ENCODE assay signal across 22 mouse cellular contexts in genomic region chr7:4085562-4085961, GRCm38 (mm10). TPM values are rescaled to one million over a fixed set of nuclear protein-coding genes. Genes with fewer than 3 reads are reported as not detected.
DNase-seq lines count a peak whose midpoint lies in the region; ATAC-seq and TF ChIP-seq lines count a peak whose summit lies in the region.
"Had no signal": no experiment of that assay in that cellular context is flagged by ENCODE, and none has a peak within 500 bp of the region (broad histone marks: within the 10 kb centered on the region; RNA-seq: fewer than 3 reads in every experiment).

No protein-coding gene starts in this region.

- 0 out of 2 replicates have a peak overlapping the region, but pooled peaks have one; percentile 39 for H3K27ac ChIP-seq in layer of hippocampus, adult 2 months
- H3K27ac ChIP-seq: embryonic facial prominence, embryonic 10.5 days; embryonic facial prominence, embryonic 12.5 days; forebrain, embryonic 13.5 days had no signal

- no peak; the same call in 1 of the 2 replicates for TF ChIP-seq CTCF in layer of hippocampus, adult 2 months (conservative IDR thresholded peaks at IDR 0.05)

- intact Hi-C loops in heart, postnatal 36 days (cut with DNase I), result no loop called here

- DNase-seq in heart, adult 11 months, result peak; percentile 81
- DNase-seq in heart, postnatal 36 days, result no peak
- no peak for DNase-seq in layer of hippocampus, adult 2 months (ENCODE audit: low spot score in 2 of 2)
- no peak for DNase-seq in layer of hippocampus, postnatal 36 days
- peak; percentile 19 to 36 for DNase-seq in lung, adult 18-20 months
- DNase-seq in lung, postnatal 10 days, result no peak
- DNase-seq: adrenal gland, adult 8-10 months; adrenal gland, postnatal 14 days; adrenal gland, postnatal 36 days; B cell, adult 2 months; cerebellum, adult 11-12 months; cerebellum, adult 2 months; cerebellum, adult 9-10 months; cerebellum, postnatal 10 days; cerebellum, postnatal 25 days had no signal

- no peak overlapping the region for H3K4me3 ChIP-seq in layer of hippocampus, adult 2 months
- H3K4me3 ChIP-seq: embryonic facial prominence, embryonic 10.5 days; embryonic facial prominence, embryonic 12.5 days; forebrain, embryonic 13.5 days had no signal

- ATAC-seq in granulocyte monocyte progenitor cell, adult 5-6 weeks (replicated peaks; ENCODE audit: poor library complexity, severe bottlenecking), result peak; percentile 25
- ATAC-seq: activated CD4-positive, CD25-positive, alpha-beta regulatory T cell, adult 4 months; CD4-positive, CD25-positive, alpha-beta regulatory T cell, adult 4 months; forebrain, embryonic 13.5 days; Patski had no signal

RNA-seq across cellular contexts. Expression of gene Lair1, which starts 22.6 kb away (rescaled TPM):
- total RNA-seq in heart, postnatal 36 days (2021), result 1 to 10 TPM; 1.8 to 3.0 TPM
- 1 to 10 TPM; 5.2 to 7.1 TPM for total RNA-seq in layer of hippocampus, adult 2 months (2021)
- total RNA-seq in layer of hippocampus, postnatal 36 days (2021), result 1 to 10 TPM; 3.8 to 7.5 TPM
- 32.6 and 38.7 TPM in 2 replicates for total RNA-seq in granulocyte monocyte progenitor cell, adult 5-6 weeks (2014; fragmentation: Nextera tagmentation)
- total RNA-seq in granulocyte monocyte progenitor cell, adult 5-6 weeks (2017), result 78.9 and 81.0 TPM in 2 replicates

RNA-seq across cellular contexts. Expression of gene Ttyh1, which starts 33.6 kb away (rescaled TPM):
- total RNA-seq in heart, postnatal 36 days (2021), result 1 to 10 TPM in 1 of 2 experiments, under 1 TPM in 1; 0.89 to 2.6 TPM
- 100 to 1,000 TPM; 526 to 562 TPM for total RNA-seq in layer of hippocampus, adult 2 months (2021)
- 100 to 1,000 TPM; 554 to 570 TPM for total RNA-seq in layer of hippocampus, postnatal 36 days (2021)
- not detected in 2 replicates for total RNA-seq in granulocyte monocyte progenitor cell, adult 5-6 weeks (2014; fragmentation: Nextera tagmentation)
- total RNA-seq in granulocyte monocyte progenitor cell, adult 5-6 weeks (2017), result 0.09 and 0.52 TPM in 2 replicates

RNA-seq across cellular contexts. Expression of gene Leng8, which starts 51.3 kb away (rescaled TPM):
- 10 to 100 TPM; 30.4 to 45.7 TPM for total RNA-seq in heart, postnatal 36 days (2021)
- 100 to 1,000 TPM; 189 to 218 TPM for total RNA-seq in layer of hippocampus, adult 2 months (2021)
- total RNA-seq in layer of hippocampus, postnatal 36 days (2021), result 100 to 1,000 TPM; 154 to 191 TPM
- 69.9 and 91.7 TPM in 2 replicates for total RNA-seq in granulocyte monocyte progenitor cell, adult 5-6 weeks (2014; fragmentation: Nextera tagmentation)
- 18.0 and 26.4 TPM in 2 replicates for total RNA-seq in granulocyte monocyte progenitor cell, adult 5-6 weeks (2017)

Comparison
In these comparisons a context has a peak if more than half of its experiments do, and no peak if none do; other contexts are left out.
1. DNase-seq: peak in heart, adult 11 months (single experiment) and lung, adult 18-20 months (2 of 2); none in heart, postnatal 36 days (0 of 2), layer of hippocampus, adult 2 months (0 of 2), layer of hippocampus, postnatal 36 days (0 of 2) and lung, postnatal 10 days (single experiment).
2. RNA of gene Ttyh1, which starts 33.6 kb away (total RNA-seq): 554 to 570 TPM in layer of hippocampus, postnatal 36 days and 526 to 562 TPM in layer of hippocampus, adult 2 months; 0.89 to 2.6 TPM in heart, postnatal 36 days and 0.09 to 0.52 TPM in granulocyte monocyte progenitor cell, adult 5-6 weeks; every median in the first group is over 100 times any median in the second.